Mouse (Mus musculus): ENCODE measurements around the gene Mrpl1.

The Mrpl1 gene

GRCm38 (mm10) chr5:96209459-96209858 lies at the start of gene Mrpl1:
Gene Mrpl1, plus strand, starts transcription at chr5:96209493.
- DNase-seq (ENCODE audit: low spot score in 2 of 2) = peak; percentile 59 to 65

GRCm38 (mm10) chr5:96160467-96161262 lies 48.6 kb upstream of the Mrpl1 start:
- peak; percentile 13 to 25 for DNase-seq (ENCODE audit: low spot score in 2 of 2)

DNA sequence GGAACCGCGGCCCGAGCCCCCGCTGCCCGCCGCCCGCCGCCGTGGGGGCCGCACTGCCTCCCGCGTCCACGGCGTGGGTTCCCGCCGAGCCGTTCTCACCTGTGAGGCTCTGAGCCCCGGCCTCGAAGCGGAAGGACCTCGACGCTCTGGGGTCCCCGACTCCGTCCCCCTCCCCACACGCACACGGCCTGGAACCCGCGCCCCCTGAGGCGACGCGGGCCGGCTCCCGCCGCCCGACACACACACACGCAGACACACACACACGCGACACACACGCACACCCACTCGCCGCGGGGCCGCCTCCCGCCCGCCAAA lies 48.1 kb upstream of the Mrpl1 start:
- no peak for DNase-seq (ENCODE audit: low spot score in 2 of 2)

DNA sequence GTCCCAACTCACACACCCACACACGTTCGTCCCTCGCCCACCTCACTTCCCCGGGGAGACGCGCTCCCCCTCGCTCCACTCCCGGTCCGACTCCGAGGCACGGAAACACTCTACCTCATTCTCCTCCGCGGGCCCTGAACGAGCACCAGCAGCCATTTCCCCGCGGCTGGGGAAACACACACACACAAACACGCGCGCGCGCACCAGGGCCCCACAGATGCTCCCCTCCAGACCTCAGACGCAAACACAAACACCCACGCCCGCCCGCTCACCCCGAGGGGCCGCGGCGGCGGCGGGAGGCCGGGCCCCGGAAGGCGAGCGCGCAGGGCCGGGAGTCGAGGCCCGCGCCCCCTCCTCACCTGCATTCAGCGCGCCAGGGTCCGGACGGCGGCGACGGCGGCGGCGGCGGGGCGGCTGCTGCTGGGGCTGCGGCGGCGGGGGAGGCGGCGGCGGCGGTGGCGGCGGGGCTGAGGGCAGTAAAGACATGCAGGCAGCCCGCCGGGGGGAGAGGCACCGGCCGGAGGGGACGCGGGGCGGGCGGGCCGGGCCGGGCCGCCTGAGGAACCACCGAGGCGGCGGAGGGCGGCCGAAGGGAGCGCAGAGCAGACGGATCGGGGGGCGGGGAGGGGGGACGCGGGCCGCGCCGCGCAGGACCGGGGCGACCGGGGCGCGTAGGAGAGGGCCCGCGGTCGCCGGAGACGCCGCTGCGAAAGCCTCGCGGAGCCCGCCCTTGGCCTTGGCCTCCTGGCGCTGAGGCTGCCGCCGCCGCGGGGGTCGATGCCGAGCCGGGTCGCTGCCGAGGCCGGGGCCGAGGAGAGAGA lies 47.5 kb upstream of the Mrpl1 start:
- peak; percentile 68 to 72 for DNase-seq (ENCODE audit: low spot score in 2 of 2)

DNA sequence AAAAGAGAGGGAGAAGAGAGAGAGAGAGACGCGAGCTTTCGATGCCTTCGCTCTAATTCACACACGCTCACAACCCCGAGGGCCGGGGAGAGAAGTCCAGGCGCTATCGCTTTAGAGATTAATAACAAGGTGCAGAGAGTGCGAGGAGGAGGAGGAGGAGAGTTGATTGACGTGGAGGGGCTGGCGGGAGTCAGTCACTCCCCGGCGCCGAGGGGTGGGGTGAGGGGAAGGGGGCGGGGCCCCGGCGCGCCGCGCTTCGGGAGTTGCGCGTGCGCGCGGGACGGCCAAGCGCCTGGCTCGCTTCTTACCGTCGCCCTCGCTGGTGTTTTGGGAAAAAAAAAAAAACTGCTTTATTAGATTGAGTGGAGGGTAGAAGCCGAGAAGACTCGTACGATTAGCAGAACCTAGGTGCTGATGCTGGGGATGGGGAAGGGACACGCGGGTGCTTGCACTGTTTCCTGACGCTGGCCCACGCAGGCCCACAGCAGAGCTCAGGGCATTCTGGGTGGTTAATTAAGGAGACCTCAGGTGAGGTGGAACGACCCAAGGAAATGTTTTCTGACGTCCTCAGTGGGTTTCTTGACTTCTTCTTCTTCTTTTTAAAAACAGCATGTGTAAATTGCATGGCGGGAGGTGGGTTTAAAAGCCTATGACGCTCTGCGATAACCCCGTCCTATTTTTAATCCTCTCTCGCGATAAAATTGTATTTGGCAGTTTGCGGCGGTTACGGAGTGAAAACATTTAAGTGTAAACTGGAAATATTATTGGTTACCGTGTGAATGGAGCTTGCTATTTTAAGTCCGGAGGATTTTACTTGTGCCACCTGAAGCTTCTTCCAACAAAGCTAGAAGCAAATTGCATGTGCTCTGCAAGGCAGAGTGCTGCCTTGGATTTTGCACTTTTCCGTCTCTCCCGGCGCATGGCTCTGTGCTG lies 46.6 kb upstream of the Mrpl1 start:
- DNase-seq (ENCODE audit: low spot score in 2 of 2) = peak; percentile 75 to 85

DNA sequence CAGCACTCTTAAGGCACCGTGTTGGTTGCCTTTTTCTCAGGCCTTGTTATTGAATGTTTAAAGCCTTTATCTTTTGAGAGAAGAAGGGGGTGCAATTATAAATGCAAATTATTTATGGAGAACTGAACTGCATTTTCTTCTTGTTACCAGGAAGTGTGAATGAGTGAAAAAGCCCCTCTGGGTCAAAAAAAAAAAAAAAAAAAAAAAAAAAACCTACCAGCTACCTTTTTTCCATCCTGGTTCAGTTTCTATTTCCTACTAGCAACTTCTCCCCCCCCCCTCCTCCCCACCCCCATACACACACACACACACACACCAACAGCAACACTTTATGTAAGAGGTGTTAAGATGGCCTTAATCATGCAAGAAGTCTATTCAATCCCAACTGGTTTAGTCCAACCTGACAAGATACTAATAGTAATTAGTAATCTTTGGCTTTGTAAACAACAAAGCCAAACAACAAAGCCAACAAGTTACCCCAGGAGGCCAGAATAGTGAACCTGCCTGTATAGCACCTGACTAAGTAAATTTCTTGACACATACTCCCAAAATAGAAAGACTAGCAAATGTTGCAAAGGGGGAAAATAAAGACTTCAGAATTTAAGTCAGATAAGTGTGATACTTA lies 45.8 kb upstream of the Mrpl1 start:
- no peak for DNase-seq (ENCODE audit: low spot score in 2 of 2)

DNA sequence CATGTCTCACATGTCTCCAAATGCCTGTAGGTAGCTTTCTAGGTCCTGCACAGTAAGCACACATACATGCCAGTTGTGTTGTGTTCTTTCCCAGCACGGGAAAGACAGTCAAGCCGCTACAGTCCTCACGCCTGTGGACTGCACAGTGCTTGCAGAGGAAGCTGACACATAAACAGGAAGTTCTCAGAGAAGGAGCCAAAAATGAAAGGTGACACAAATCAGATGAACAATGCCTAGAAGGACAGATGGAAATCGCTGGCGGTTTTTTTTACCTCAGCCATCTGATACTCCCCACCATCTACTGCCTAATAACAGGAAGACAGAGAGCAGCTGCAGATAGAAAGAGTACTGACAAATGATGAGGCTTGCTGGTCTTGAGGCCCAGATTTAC lies 45.3 kb upstream of the Mrpl1 start, which contains the start of gene Cnot6l:
Gene Cnot6l, minus strand, starts transcription at position 151 of the 391 bp plus-strand sequence.
- peak; percentile 58 to 66 for DNase-seq (ENCODE audit: low spot score in 2 of 2)

GRCm38 (mm10) chr5:96166761-96167160 lies 42.5 kb upstream of the Mrpl1 start:
- DNase-seq (ENCODE audit: low spot score in 2 of 2) = no peak

DNA sequence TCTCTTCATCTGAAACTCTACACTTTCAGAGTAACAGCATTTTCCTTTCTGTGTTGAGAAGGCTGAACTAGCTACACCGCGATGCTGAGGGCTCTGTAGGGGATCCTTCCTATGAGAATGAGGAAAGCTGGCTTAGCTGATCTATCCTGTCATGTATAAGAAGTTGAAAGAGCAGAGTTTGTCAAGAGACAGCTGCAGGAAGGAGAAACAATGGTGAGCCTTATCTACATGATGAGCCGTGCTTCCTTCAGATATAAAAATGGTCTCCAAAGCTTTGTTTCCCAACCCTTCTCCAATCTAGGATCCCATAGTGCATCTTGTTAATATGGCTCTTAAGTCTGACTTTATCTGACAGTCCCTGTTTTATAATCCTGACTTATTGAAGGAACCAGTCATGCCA lies 38.9 kb upstream of the Mrpl1 start:
- DNase-seq (ENCODE audit: low spot score in 2 of 2) = no peak

GRCm38 (mm10) chr5:96171765-96172164 lies 37.5 kb upstream of the Mrpl1 start:
- no peak for DNase-seq (ENCODE audit: low spot score in 2 of 2)

- no peak for DNase-seq (ENCODE audit: low spot score in 2 of 2)
Observed at GRCm38 (mm10) chr5:96176121-96176520, 33.2 kb upstream of the Mrpl1 start.

- DNase-seq (ENCODE audit: low spot score in 2 of 2) = no peak
Observed at GRCm38 (mm10) chr5:96176879-96177358, 32.4 kb upstream of the Mrpl1 start.

GRCm38 (mm10) chr5:96183211-96183610 lies 26.1 kb upstream of the Mrpl1 start:
- no peak for DNase-seq (ENCODE audit: low spot score in 2 of 2)

DNA sequence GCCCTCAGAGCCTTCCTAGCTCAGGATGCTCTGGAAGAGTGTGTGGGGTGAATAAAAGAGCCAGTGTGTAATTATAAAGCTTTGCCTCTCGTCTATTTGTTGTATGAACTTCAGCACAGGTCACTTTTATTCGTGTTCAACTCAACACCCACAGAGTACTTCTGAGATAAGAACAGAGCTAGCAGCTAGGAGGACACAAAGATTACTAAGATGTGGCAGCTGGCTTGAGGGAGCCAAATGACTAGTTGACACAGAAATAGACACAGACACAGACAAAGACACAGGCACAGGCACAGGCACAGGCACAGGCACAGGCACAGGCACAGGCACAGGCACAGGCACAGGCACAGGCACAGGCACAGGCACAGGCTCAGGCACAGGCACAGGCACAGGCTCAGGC lies 25.3 kb upstream of the Mrpl1 start:
- DNase-seq (ENCODE audit: low spot score in 2 of 2) = no peak

GRCm38 (mm10) chr5:96189761-96190160 lies 19.5 kb upstream of the Mrpl1 start:
- DNase-seq (ENCODE audit: low spot score in 2 of 2) = no peak

DNA sequence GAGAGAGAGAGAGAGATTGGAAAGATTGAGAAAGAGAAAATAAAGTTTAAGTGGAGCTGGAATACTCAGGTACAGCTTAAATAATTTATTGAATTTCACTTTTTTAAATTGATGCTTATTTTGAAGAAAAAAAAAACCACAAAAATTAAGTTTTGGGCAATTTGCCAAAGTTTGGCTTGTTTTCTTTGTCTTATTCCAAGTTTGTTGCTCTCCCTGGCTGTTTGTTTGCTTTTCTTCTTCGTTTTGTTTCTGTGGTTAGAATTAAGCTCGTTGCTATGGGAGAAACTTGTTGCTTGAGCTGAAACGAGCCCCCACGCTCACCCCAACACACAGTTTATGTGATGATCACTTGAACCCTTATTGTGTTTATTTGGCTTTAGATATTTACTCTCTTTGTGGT lies 18.0 kb upstream of the Mrpl1 start:
- DNase-seq (ENCODE audit: low spot score in 2 of 2) = no peak

GRCm38 (mm10) chr5:96196547-96197052 lies 12.7 kb upstream of the Mrpl1 start:
- DNase-seq (ENCODE audit: low spot score in 2 of 2) = no peak

DNA sequence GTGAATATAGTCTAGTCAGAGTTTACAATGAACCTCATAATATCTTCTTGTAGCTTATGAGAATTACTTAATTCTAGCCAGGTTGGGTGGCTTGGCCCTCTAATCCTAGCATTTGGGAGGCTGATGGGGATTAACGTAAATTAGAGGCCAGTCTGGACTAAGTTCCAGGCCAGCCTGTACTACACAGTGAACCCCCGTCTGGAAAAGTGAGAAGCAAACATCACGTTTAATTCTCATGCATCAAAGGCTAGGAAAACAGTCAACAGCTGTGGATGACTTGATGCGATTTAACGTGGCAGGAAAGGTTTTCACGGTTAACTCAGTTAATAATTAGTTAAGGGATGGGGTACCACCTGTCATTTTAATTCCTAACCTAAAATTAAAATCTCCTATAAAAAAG lies 11.0 kb upstream of the Mrpl1 start:
- no peak for DNase-seq (ENCODE audit: low spot score in 2 of 2)

- no peak for DNase-seq (ENCODE audit: low spot score in 2 of 2)
Observed at GRCm38 (mm10) chr5:96200269-96200668, 9.0 kb upstream of the Mrpl1 start.

DNA sequence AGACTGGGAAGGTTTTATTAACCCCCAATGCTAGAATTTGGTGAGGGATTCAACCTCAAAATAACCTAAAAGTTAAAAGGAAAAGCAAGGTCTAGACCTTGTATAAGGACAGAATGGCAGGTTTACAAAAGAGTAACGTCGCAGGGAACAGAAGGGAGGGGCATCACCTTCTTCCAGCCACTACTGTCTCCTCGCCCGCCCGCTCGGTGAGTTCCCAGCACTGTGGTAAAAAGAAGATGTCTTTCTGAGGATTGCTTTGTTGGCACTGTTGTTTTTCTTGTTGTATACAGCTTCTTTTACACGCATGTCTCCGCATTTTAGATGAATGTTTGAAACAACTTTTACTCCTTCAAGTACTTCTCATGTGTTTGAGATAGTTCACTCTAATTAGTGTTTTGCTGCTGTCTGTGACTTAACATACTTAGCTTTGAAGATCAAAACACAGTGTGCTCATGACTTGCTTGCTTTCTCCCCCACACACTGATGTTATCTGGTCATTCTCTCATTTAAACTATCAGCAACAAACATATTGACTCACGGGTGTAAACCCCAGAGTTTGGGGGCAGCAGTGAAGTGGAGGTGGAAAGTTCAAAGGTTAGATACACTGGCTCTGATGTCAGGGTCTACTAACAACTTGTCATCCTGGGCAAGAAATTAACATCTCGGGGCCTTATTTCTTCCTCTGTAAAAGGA lies 7.7 kb upstream of the Mrpl1 start:
- no peak for DNase-seq (ENCODE audit: low spot score in 2 of 2)

GRCm38 (mm10) chr5:96206897-96207296 lies 2.4 kb upstream of the Mrpl1 start:
- no peak for DNase-seq (ENCODE audit: low spot score in 2 of 2)
